Mouse (Mus musculus) neural tube, embryonic 11.5 days (tissue): ENCODE data around the gene Swt1. TPM values are rescaled to one million over a fixed set of nuclear protein-coding genes. Genes with fewer than 3 reads are reported as not detected.
"Not testable (repeated sequence)": the region's sequence is repeated elsewhere in the genome, so short reads cannot be mapped to it uniquely, and the experiment has no call there.

Source experiments
- ATAC-seq: fragments of 200-750 bp; cut with Nextera tagmentation; 2 replicates; pipeline ENCODE4 v1.8.0; 2017; ENCODE audit warnings: moderate number of reproducible peaks, mild to moderate bottlenecking, moderate TSS enrichment, moderate library complexity; ENCODE audit not compliant: insufficient read depth, low FRiP score, low TSS enrichment
- DNase-seq: peaks from one replicate; pipeline ENCODE4 v3.0.0-alpha.2; 2015; ENCODE audit warnings: low spot score
- H3K27ac ChIP-seq: fragments of 300-500 bp; sonication (generic); 2 replicates; pipeline ENCODE4 v1.5.1; 2014; ENCODE audit warnings: low read depth, mild to moderate bottlenecking, low read length
- H3K27me3 ChIP-seq: fragments of 300-500 bp; sonication (generic); 2 replicates; pipeline ENCODE4 v1.6.1; 2014; ENCODE audit warnings: mild to moderate bottlenecking, low read length, mixed read lengths; ENCODE audit not compliant: control insufficient read depth, insufficient read depth
- H3K36me3 ChIP-seq: fragments of 300-500 bp; sonication (generic); 2 replicates; pipeline ENCODE4 v1.6.1; 2014; ENCODE audit warnings: mild to moderate bottlenecking, low read length, moderate library complexity, mixed read lengths; ENCODE audit not compliant: control insufficient read depth, insufficient read depth
- H3K4me1 ChIP-seq: fragments of 300-500 bp; sonication (generic); 2 replicates; pipeline ENCODE4 v1.6.1; 2014; ENCODE audit warnings: low read length, mixed read lengths; ENCODE audit not compliant: control insufficient read depth, insufficient read depth
- H3K4me2 ChIP-seq: fragments of 300-500 bp; sonication (generic); 2 replicates; pipeline ENCODE4 v1.6.1; 2014; ENCODE audit warnings: low read depth, mild to moderate bottlenecking, moderate library complexity
- H3K4me3 ChIP-seq: fragments of 300-500 bp; sonication (generic); 2 replicates; pipeline ENCODE4 v1.5.1; 2014; ENCODE audit warnings: low read depth, low read length
- H3K9ac ChIP-seq: fragments of 300-500 bp; sonication (generic); 2 replicates; pipeline ENCODE4 v1.6.1; 2014; ENCODE audit warnings: mild to moderate bottlenecking, low read length
- H3K9me3 ChIP-seq: fragments of 300-500 bp; sonication (generic); 2 replicates; pipeline ENCODE4 v1.6.1; 2016; ENCODE audit warnings: low read length; ENCODE audit not compliant: control insufficient read depth
- WGBS: fragments of 180-500 bp; shearing (Covaris S2); extraction: QIAGEN DNeasy Blood & Tissue Kit; methylation state at CpG from one replicate; pipeline ENCODE4 v1.1.7; 2014; 5-methylcytosine and 5-hydroxymethylcytosine counted together
- polyA plus RNA-seq: library from polyadenylated mRNA; unstranded; fragments of >200 nt; fragmentation: Nextera tagmentation; extraction: Ambion mirVana; gene quantifications from 2 replicates; pipeline ENCODE4 v1.2.1, GENCODE M21; 2014

The Swt1 gene
- polyA plus RNA-seq: 20.0 TPM in 2 replicates

GRCm38 (mm10) chr1:151428263-151429221, at the start of gene Swt1, which contains the start of gene Trmt1l:
TSS of gene Swt1 (minus strand) at chr1:151428455.
TSS of gene Trmt1l (plus strand) at chr1:151428542.
- ATAC-seq (peak; percentile 99), DNase-seq (peak; percentile 99)
- no peaks in the 10 kb centered on the region; the same call in 1 of the 2 replicates for H3K36me3 ChIP-seq
- peak within 1 kb of the TSS; percentile 96 for H3K9ac ChIP-seq
- WGBS: under 1% methylated on average over 73 of the region's 74 CpGs
- H3K4me1 ChIP-seq: peaks cover 12% of the 10 kb centered on the region
- H3K27me3 ChIP-seq: no peaks in the 10 kb centered on the region
- H3K9me3 ChIP-seq: no peaks in the 10 kb centered on the region
- H3K27ac ChIP-seq: peak within 1 kb of the TSS; percentile 95
- H3K4me3 ChIP-seq: peak within 1 kb of the TSS; percentile 86
- H3K4me2 ChIP-seq: peak within 1 kb of the TSS; percentile 57

GRCm38 (mm10) chr1:151472386-151472785, 44.1 kb upstream of the Swt1 start:
- not testable (repeated sequence) for DNase-seq, H3K9ac ChIP-seq, H3K4me2 ChIP-seq, H3K27ac ChIP-seq, H3K4me1 ChIP-seq, ATAC-seq, H3K27me3 ChIP-seq, H3K4me3 ChIP-seq, H3K9me3 ChIP-seq
- WGBS: 95% methylated on average over 8 of the region's 8 CpGs
- H3K36me3 ChIP-seq: peaks cover 13% of the 10 kb centered on the region

GRCm38 (mm10) chr1:151471429-151471828, 43.2 kb upstream of the Swt1 start:
- H3K4me1 ChIP-seq: no peaks in the 10 kb centered on the region

GRCm38 (mm10) chr1:151466571-151466970, 38.3 kb upstream of the Swt1 start:
- no peak for ATAC-seq
- 87% methylated on average over 4 of the region's 4 CpGs for WGBS
- H3K27me3 ChIP-seq: no peaks in the 10 kb centered on the region

More at GRCm38 (mm10) chr1:151471429-151471828, 43.2 kb upstream of the Swt1 start:
- no peaks in the 10 kb centered on the region for H3K9me3 ChIP-seq
- H3K27me3 ChIP-seq: no peaks in the 10 kb centered on the region
- peaks cover 13% of the 10 kb centered on the region for H3K36me3 ChIP-seq
- H3K4me3 ChIP-seq: no peak overlapping the region
- H3K4me2 ChIP-seq: no peak overlapping the region
- ATAC-seq: 0 out of 2 replicates have a peak, but pooled peaks have one; percentile 54
- DNase-seq: no peak
- H3K27ac ChIP-seq: no peak overlapping the region
- no peak overlapping the region for H3K9ac ChIP-seq
- 47% methylated on average over 7 of the region's 7 CpGs for WGBS

GRCm38 (mm10) chr1:151464914-151465313, 36.7 kb upstream of the Swt1 start:
- WGBS: 62% methylated on average over 4 of the region's 4 CpGs
- Histone ChIP-seq H3K4me2 (no peak overlapping the region), H3K27ac (no peak overlapping the region), H3K27me3 (no peaks in the 10 kb centered on the region), H3K9me3 (no peaks in the 10 kb centered on the region), H3K4me3 (no peak overlapping the region), H3K4me1 (no peaks in the 10 kb centered on the region), H3K36me3 (no peaks in the 10 kb centered on the region), H3K9ac (no peak overlapping the region)
- DNase-seq (no peak), ATAC-seq (no peak)

More at GRCm38 (mm10) chr1:151466571-151466970, 38.3 kb upstream of the Swt1 start:
- DNase-seq: no peak
- Histone ChIP-seq H3K9ac (no peak overlapping the region), H3K4me2 (no peak overlapping the region), H3K4me3 (no peak overlapping the region), H3K9me3 (no peaks in the 10 kb centered on the region), H3K36me3 (peaks cover 3% of the 10 kb centered on the region; the same call in 1 of the 2 replicates), H3K27ac (no peak overlapping the region), H3K4me1 (no peaks in the 10 kb centered on the region)

- 82% methylated on average over 9 of the region's 9 CpGs for WGBS
These were observed 33.0 kb upstream of the Swt1 start for GRCm38 (mm10) chr1:151461265-151461664.

GRCm38 (mm10) chr1:151457087-151457486, 28.8 kb upstream of the Swt1 start:
- H3K27me3 ChIP-seq: no peaks in the 10 kb centered on the region
- no peak overlapping the region for H3K4me3 ChIP-seq
- H3K27ac ChIP-seq: no peak overlapping the region
- no peaks in the 10 kb centered on the region for H3K9me3 ChIP-seq
- H3K36me3 ChIP-seq: peaks cover 8% of the 10 kb centered on the region
- H3K4me1 ChIP-seq: no peaks in the 10 kb centered on the region
- no peak overlapping the region for H3K4me2 ChIP-seq
- no peak for DNase-seq
- no peak for ATAC-seq
- 94% methylated on average over 5 of the region's 5 CpGs for WGBS
- no peak overlapping the region for H3K9ac ChIP-seq

More at GRCm38 (mm10) chr1:151461265-151461664, 33.0 kb upstream of the Swt1 start:
- Histone ChIP-seq H3K27ac (no peak overlapping the region), H3K4me2 (no peak overlapping the region), H3K9me3 (no peaks in the 10 kb centered on the region), H3K4me1 (no peaks in the 10 kb centered on the region), H3K9ac (no peak overlapping the region), H3K27me3 (no peaks in the 10 kb centered on the region), H3K4me3 (no peak overlapping the region), H3K36me3 (0 out of 2 replicates have a peak, but pooled peaks cover 4% of the 10 kb centered on the region)
- ATAC-seq: no peak
- no peak for DNase-seq

GRCm38 (mm10) chr1:151451946-151452345, 23.7 kb upstream of the Swt1 start:
- peaks cover 9% of the 10 kb centered on the region for H3K36me3 ChIP-seq
- 95% methylated on average over 11 of the region's 11 CpGs for WGBS

More at GRCm38 (mm10) chr1:151451946-151452345, 23.7 kb upstream of the Swt1 start:
- no peak overlapping the region for H3K4me3 ChIP-seq
- H3K9me3 ChIP-seq: no peaks in the 10 kb centered on the region
- H3K9ac ChIP-seq: no peak overlapping the region
- no peaks in the 10 kb centered on the region for H3K4me1 ChIP-seq
- DNase-seq (no peak), ATAC-seq (no peak)
- no peaks in the 10 kb centered on the region for H3K27me3 ChIP-seq
- no peak overlapping the region for H3K4me2 ChIP-seq
- H3K27ac ChIP-seq: no peak overlapping the region
